Mouse (Mus musculus): ENCODE results near the gene Kif14.
A peak's percentile ranks its signal among the peaks of the same experiment; 100 is the strongest.

Kif14 gene

GRCm38 (mm10) chr1:136466143-136466811 is at the start of gene Kif14:
TSS of gene Kif14 (plus strand) at chr1:136466343.
- DNase-seq (ENCODE audit: low spot score in 2 of 2) = peak; percentile 88 to 89

- no peak for DNase-seq (ENCODE audit: low spot score in 2 of 2)
Measured at GRCm38 (mm10) chr1:136418393-136418792, 47.8 kb upstream of the Kif14 start.

DNA sequence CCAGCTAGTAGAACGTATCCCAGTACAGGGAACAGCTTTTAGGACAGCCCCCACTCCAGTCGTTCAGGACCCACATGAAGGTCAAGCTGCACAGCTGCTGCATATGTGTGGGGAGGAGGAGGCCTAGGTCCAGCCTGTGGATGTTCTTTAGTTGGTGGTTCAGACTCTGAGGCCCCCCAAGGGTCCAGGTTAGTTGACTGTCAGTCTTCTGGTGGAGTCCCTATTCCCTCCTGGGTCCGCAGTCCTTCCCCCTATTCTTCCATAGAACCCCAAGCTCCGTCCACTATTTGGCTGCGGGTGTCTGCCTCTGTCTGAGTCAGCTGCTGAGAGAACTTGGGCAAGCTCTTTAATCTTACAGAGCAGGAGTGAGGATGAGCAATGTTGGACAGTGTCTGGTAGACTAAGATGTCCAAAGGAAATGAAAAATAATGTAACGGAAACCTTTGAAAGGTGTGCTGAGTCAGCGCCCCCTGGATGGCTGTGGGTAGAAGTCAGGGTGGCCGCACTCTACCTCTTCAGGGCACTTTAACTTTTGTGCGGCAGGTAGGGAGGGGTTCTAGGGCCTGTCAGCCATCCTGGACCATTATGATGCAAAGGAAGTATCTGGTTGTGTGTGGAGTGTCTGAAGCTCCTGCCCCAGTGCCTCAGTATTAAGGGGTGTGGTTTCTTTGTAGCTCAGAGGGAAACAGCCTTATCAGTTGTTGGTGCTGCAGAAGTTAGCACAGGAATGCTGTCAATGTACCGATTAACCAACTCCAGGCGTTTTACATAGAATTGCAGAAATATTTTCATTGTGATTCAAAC is 38.8 kb upstream of the Kif14 start:
- no peak for DNase-seq (ENCODE audit: low spot score in 2 of 2)

GRCm38 (mm10) chr1:136428981-136429380 is 37.2 kb upstream of the Kif14 start:
- DNase-seq (ENCODE audit: low spot score in 2 of 2) = no peak

- DNase-seq (ENCODE audit: low spot score in 2 of 2) = no peak
Measured at GRCm38 (mm10) chr1:136430126-136430818, 35.9 kb upstream of the Kif14 start.

DNA sequence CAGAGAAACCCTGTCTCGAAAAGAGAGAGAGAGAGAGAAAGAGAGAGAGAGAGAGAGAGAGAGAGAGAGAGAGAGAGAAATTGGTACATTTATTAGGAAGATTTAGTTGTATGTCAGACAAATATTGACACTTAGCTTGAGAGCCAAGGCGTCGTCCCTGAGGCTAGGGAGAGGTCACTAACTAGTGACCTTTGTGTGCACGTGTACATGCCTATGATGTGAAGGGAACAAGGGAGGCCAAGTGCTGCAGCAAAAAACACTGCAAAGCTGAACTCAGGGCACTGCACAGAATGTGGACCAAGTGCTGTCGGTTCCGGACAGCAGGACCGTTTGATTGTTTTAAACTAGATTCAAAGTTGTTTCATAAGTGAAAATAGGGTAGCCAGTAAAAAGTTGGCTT is 25.4 kb upstream of the Kif14 start:
- DNase-seq (ENCODE audit: low spot score in 2 of 2) = no peak

DNA sequence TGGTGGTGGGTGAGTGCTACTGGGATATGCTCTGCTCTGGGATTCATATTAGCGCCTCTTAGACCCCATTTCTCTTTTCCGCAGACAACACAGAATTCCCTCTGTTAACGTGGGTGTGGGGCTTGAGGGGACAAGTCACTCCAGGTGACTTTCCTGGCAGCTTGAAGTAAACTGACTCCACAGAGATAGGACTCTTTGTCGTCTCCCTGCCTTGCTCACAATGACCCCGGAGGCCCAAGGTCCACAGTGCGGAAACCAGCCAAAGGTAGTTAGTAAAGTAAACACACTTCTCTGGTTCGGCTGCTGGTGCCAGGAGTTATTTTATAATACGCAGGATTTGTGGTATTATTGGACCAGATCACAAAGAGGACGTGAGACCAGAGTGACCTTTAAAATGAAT is 23.3 kb upstream of the Kif14 start:
- no peak for DNase-seq (ENCODE audit: low spot score in 2 of 2)

GRCm38 (mm10) chr1:136444555-136445255 is 21.4 kb upstream of the Kif14 start:
- DNase-seq (ENCODE audit: low spot score in 2 of 2) = no peak

GRCm38 (mm10) chr1:136446933-136447332 is 19.2 kb upstream of the Kif14 start:
- DNase-seq (ENCODE audit: low spot score in 2 of 2) = no peak

GRCm38 (mm10) chr1:136447338-136447737 is 18.8 kb upstream of the Kif14 start:
- DNase-seq (ENCODE audit: low spot score in 2 of 2) = no peak

GRCm38 (mm10) chr1:136449541-136449940 is 16.6 kb upstream of the Kif14 start:
- DNase-seq (ENCODE audit: low spot score in 2 of 2) = no peak

DNA sequence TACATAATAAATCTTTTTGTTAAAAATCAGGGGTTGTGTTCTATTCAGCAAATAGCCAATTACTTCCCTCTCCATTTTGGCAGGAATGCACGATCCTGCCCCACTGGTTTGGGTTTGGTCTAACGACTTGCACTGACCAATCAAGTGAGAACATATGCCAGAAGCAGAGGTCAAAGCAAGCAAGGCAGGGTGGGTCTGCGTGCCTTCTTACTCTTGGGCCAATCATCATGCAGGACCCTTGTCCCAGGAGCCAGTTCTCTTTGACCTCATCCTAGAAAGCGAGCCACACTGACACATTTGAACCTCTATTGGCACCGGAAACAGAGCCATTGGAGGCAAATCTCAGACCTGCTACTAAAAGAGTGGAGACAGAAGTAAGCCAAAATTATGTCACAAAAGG is 15.9 kb upstream of the Kif14 start:
- DNase-seq (ENCODE audit: low spot score in 2 of 2) = no peak

- no peak for DNase-seq (ENCODE audit: low spot score in 2 of 2)
Measured at GRCm38 (mm10) chr1:136452421-136452820, 13.7 kb upstream of the Kif14 start.

- DNase-seq (ENCODE audit: low spot score in 2 of 2) = no peak
Measured at GRCm38 (mm10) chr1:136455756-136456585, 10.2 kb upstream of the Kif14 start.

DNA sequence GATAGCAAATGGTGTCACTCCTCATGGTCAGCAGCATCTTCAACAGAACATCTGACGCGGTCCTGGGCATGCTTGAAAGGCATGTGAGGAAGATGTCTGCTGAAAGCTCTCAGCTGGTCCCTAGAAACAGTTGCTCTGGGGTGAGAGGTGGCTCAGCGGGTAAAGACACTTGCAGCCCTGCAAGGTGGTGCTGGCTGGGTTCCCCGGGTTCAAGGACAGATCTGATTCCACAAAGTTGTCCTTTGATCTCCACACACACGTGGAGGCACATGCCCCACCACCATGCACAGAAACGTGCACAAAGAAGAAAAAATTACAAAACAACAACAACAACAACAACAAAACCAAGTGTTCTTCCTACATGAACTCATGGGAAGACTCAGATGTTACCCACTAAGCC is 9.4 kb upstream of the Kif14 start:
- DNase-seq (ENCODE audit: low spot score in 2 of 2) = no peak

DNA sequence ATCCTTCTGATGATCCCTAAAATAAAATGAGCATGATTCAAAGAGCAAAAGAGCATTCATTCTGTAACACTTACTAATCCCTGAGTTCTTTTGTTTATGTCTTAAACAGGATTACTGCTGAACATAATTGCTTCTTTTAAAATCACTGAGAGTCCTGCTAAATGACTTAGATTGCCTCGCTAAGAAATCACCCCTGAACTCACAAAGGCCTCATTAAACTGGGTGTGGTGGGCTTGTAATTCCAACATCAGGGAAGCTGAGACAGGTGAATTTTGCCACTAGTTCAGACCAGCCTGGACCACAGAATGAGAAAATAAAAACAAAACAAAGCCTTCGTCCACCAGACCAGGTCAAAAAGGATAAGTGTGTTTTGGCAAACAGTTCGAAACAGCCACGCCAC is 8.7 kb upstream of the Kif14 start:
- no peak for DNase-seq (ENCODE audit: low spot score in 2 of 2)

DNA sequence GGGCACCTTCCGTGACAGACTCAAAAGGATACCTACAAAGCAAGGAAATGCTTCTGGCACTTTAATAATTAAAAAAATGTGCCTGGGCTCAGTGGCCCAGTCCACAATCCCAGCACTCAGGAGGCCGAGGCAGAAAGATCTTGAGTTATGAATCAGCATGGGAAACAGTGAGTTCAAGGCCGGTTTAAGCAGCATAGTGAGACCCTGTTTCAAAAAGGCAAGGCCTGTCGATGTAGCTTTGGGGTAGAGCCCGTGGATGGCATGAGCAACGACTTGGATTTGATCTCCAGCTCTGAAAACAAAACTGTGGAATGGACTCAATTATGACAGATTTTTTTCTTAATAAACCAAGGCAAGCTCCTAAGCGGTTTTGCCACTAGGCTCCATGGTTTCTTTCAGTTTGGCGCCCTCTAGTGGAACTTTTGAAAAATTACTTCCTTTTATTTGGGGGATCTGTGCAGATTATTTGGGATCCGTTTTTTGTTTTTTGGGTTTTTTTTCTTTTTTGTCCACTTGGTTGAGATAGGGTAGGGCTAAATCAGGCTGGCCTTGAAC is 7.4 kb upstream of the Kif14 start:
- no peak for DNase-seq (ENCODE audit: low spot score in 2 of 2)

DNA sequence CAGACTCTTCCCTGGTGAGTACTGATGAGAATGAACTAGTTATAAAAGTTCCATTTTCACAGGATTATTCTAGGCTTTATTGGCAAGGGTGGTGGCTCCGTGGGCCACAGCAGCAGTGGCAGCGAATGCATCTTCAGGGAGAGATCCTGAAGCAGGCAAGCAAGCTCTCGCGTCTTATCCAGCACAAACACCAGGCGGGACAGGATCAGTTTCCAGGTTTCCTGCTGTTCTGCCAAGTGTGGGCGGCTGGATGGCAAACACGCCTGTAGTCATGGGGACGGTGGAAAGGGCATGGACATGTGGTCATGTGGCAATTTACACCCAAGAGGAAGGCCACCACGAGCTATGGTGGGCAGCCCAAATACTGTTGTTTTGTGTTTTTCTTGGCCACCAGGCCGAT is 3.7 kb upstream of the Kif14 start:
- no peak for DNase-seq (ENCODE audit: low spot score in 2 of 2)

DNA sequence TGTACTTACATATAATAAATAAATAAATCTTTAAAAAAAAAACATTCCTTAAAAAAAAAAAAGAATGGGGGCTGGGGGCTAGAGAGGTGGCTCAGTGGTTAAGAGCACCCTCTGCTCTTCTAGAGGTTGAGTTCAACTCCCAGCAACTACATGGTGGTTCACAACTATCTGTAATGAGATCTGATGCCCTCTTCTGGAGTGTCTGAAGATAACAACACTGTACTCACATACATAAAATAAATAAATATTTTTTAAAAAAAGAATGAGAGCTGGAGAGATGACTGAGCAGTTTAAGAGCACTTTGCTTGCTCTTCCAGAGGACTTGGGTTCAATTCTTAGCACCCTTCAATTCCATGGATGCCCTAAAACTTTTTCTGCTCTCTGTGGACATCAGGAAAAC is 975 bp upstream of the Kif14 start:
- no peak for DNase-seq (ENCODE audit: low spot score in 2 of 2)

DNA sequence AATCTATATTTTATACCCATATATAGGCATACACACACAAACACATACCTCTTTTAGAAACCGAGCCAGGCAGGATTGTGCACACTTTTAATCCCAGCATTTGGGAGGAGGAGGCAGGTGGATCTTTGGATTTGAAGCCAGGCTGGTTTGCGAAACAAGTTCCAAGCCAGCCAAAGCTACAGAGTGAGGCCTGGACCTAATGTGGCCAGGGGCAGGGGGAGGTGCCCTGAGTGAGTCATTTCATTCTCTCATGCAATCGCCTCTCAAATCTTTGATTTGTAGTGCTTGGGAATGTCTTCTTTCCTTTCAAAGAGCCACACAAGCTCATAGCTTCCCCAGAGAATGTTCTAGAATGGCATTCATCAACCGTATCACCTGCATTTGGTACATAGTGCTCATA is 3.3 kb downstream of the Kif14 start:
- DNase-seq (ENCODE audit: low spot score in 2 of 2) = no peak

- DNase-seq (ENCODE audit: low spot score in 2 of 2) = no peak
Measured at GRCm38 (mm10) chr1:136470471-136470870, 4.3 kb downstream of the Kif14 start.
